Mouse (Mus musculus) thymus, postnatal 25 days (tissue): ENCODE measurements around the gene Ets1.

Source experiments
- DNase-seq: peaks from one replicate; pipeline ENCODE4 v3.0.0; 2022

Ets1 gene

GRCm38 (mm10) chr9:32739988-32740387 lies 104.0 kb downstream of the Ets1 start:
- DNase-seq, result no peak

DNA sequence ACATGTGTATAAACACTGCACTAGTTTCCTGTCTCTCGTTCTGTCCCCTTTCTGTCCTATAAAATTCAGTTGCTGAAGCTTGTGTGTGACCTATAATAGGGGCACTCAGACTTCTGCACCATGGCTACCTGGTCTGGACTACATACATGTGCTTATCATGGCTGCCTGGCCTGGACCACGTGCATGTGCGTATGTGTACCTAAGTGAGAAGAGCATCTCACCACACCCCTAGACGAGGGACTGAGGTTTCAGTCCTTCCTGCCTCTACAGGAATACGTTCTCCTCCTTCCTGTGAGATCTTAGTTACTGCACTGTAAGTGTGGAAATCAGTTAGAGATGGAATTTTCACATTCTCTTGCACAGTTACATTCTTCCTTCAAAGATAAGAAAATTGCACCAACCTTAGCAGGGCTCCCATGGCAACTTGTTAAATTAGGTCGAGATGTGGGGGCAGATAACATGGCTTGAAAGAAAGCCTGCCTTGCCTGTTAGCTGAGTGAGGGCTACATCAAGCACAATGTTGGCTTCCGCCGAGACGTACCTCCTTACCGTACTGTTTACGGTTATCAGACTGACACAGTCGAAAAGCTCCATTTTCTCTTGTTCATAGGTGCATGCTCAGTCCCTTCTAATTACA lies 104.8 kb downstream of the Ets1 start:
- DNase-seq, result peak; percentile 77

- DNase-seq, result no peak
Measured at GRCm38 (mm10) chr9:32741681-32742080, 105.7 kb downstream of the Ets1 start.

DNA sequence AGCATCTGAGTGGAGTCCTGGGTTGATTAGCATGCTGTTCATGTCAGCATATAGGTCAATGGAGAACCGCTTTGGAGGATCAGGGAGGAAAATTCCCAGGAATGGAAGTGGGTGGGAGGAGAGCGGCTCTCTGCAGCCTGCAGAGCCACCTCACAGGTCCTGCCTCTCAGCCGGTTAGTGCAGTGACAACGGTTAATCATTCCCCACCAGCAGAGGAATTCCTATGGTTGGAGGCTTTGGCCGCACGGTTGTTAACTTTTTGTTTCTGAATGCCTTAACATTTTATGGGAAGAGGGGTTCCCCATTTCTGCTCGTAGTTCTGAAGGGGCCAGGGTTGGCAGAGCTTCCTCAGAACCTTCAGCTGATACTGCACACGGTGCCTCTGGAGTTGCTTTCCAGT lies 107.1 kb downstream of the Ets1 start:
- DNase-seq, result no peak

DNA sequence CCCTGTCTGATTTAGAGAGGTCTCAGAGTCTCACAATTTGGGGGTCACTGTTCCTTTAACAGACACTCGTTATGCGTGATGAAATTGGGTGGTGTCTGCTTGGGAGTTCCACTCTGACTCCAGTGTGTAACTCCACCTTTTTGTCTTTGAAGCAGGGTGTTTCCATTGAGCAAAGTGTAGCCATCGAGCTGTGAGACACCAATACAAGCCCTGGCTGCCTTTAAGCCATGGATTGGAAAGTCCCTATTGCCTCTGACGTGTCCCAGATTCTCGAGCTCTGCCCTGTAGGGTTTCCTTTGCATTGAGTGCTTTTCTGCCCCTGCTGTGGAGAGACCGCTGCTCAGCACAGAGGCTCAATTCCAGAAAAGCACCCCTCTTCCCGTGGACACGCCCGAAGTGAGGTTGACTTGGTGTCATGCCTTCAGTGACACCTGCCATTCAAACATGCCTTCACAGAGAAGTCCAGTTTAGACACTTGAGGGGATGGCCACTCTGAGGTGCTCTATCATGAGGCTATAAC lies 107.7 kb downstream of the Ets1 start:
- peak; percentile 30 for DNase-seq

GRCm38 (mm10) chr9:32744288-32744687 lies 108.3 kb downstream of the Ets1 start:
- peak; percentile 13 for DNase-seq

DNA sequence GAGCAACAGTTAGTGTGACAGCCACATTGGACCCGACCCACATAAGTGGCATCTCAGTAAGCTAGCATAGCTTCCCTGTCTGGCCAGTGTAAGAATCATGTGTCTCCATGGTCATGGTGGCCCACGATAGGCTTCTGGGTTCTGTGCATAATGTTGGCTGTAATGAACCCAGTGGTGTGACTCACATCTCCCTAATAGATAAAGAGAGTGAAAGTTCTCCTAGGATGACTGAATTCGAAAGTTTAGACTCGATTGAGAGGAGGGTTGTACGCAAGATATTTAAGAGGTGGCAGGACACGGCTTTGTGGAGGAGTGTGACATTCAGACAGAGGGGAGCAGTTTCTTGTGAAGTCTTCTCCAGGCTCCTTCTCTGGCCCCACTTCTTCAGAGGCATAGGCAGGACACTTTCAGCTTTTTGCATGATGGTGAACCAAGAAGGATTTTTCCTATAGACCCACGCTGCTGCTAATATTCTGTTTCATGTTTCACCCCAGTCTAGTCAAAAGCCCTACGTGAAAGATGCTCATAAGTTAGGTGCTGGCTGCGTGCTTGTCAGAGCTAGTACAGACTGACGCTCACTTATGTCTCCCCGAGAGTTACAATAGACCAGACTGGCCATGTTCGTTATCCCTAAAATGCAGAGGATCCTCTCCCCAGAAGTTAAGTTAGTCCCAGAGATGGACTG lies 109.2 kb downstream of the Ets1 start:
- DNase-seq, result peak; percentile 38

GRCm38 (mm10) chr9:32745998-32746397 lies 110.0 kb downstream of the Ets1 start:
- peak; percentile 84 for DNase-seq

DNA sequence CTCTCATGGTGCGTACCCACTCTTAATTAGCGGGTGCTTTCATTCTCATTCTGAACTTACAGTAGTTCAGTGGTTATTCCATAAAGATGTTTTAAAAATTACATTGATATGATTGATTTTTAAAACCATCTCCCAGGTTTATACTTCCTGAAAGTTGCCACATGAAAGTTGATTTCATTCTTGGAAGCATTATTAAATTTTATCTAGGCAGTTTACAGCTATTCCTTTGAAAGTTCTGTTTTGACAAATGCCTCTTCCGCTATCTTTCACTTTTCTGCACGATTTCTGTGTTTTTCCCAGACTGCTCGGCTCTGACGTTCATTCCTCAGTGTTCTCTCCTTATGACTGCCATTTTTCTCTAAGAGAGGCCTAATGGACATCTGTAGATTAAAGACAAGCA lies 110.6 kb downstream of the Ets1 start:
- peak; percentile 6 for DNase-seq

- peak; percentile 87 for DNase-seq
Measured at GRCm38 (mm10) chr9:32747624-32748023, 111.6 kb downstream of the Ets1 start.

DNA sequence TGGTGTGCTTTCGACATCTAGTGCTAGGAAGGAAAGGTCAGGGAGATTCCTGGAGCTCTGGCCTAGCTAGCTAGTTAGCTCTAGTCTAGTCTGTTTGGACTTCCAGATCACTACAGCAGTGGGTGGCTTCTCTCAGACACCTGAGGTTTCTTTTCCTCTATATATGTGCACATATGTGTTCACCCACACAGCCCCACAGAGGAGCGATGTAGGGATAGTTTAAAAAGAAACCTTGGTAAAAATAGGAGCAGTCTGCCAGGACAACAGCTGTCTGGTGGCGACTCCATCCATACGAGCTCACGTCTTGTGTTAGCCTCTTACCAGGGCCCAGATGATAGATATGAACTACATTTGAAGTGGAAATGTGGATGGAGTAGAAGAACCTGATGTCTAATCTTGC lies 112.5 kb downstream of the Ets1 start:
- peak; percentile 31 for DNase-seq

- DNase-seq, result peak; percentile 24
Measured at GRCm38 (mm10) chr9:32749721-32750480, 113.9 kb downstream of the Ets1 start.

DNA sequence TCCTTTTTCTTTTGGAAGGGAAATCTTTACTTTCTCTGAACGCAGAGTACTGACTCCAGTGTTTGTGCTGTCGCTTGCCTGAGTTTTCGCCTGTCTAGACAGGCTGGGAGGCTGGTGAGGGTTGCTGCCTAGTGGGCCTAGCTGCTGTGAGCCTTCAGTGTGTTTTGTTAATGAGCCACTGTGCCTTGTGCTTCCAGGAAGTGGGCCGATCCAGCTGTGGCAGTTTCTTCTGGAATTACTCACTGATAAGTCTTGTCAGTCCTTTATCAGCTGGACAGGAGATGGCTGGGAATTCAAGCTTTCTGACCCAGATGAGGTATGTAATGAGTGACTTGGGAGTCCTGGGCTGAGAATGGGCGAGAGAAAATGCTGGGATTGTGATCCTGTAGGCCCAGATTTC lies 116.6 kb downstream of the Ets1 start:
- DNase-seq, result no peak

DNA sequence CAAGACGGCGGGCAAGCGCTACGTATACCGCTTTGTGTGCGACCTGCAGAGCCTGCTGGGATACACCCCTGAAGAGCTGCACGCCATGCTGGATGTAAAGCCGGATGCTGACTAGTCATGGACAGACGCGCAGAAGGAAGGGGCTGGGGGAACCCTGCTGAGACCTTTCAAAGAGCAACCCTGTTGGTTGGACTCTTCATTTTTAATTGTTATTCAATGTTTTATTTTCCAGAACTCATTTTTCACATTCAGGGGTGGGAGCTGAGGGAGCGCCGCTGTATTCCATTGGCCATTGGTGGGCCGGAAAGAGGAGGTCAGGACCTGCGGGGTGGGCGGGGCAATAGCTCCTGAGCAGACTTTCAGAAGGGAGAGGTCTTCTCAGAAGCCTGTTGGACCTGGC lies 118.3 kb downstream of the Ets1 start:
- DNase-seq, result no peak

DNA sequence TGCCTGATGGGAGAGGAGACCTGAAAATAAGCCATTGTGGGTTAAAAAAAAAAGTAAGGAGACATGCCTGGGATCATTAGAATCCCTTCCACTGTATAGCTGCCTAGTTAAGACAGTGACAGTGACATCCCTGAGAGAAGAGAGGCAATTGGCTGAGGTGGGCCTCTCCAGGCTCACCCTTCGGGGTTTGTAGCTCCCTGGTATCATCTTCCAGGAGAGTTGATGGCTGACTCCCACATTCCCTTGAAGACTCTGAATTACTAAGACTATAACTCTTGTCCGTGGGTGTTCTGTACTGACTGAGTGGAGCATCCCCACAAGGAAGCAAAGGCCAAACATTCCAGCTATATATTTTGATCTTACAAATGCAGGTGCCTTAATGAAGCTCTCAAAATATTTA lies 120.0 kb downstream of the Ets1 start:
- DNase-seq, result no peak

- DNase-seq, result no peak
Measured at GRCm38 (mm10) chr9:32758280-32758905, 122.4 kb downstream of the Ets1 start.

- no peak for DNase-seq
Measured at GRCm38 (mm10) chr9:32760649-32761157, 124.7 kb downstream of the Ets1 start.

DNA sequence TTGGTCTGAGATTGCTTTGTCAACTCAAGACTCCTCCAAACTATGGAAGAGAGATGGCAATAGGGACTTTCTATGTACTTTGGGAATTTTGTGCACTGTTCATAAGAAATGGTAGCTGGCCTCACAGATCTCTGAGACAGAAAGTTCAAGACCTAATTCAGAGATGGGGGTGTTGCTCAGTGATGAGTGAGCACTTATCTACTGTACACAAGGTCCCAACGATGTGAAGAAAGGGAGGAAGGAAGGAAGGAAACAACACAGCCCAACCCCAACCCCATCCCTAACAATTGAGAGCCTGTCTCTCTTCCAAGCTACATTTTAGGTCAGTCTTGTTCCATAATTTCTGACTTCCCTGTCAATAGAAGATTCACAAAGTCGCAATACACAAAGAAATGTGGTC lies 125.3 kb downstream of the Ets1 start:
- no peak for DNase-seq

GRCm38 (mm10) chr9:32764374-32764773 lies 128.4 kb downstream of the Ets1 start:
- no peak for DNase-seq

DNA sequence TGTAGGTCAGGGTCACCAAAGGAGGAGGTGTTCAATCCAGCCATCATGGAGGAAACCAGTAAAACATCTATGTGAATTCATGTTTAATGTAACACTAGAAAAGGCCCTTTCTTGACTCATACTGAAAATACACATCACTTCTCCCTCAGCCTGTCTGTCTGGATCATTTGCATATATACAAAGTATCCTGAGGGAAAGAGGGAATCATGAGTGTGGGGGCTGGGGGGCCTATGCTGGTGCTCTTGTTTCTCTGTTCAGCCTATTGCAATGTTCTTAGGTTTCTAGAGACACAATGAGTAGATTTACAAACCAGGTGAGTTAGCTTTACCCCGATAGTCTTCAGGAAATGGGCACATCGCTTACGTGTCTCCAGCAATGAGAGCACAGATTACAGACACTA lies 129.1 kb downstream of the Ets1 start:
- no peak for DNase-seq

DNA sequence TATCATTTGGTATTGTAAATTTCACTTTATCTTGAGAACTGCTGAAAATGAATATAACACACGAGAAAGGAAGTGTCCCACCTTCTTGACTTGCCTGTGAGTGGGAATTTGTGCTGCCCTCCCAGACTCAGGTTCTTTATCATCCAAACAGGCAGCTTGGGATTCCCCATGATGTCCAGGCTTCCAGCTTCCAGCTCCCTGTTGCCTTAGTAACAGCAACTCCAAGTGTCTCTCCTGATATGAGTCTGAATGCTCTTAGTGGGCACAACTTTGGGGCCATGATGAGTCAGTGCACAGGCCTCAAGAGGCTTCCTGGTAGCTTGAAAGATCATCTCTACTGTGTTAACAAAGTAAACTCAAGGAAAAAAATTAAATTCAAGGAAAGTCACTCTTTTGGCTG lies 142.8 kb downstream of the Ets1 start:
- no peak for DNase-seq

DNA sequence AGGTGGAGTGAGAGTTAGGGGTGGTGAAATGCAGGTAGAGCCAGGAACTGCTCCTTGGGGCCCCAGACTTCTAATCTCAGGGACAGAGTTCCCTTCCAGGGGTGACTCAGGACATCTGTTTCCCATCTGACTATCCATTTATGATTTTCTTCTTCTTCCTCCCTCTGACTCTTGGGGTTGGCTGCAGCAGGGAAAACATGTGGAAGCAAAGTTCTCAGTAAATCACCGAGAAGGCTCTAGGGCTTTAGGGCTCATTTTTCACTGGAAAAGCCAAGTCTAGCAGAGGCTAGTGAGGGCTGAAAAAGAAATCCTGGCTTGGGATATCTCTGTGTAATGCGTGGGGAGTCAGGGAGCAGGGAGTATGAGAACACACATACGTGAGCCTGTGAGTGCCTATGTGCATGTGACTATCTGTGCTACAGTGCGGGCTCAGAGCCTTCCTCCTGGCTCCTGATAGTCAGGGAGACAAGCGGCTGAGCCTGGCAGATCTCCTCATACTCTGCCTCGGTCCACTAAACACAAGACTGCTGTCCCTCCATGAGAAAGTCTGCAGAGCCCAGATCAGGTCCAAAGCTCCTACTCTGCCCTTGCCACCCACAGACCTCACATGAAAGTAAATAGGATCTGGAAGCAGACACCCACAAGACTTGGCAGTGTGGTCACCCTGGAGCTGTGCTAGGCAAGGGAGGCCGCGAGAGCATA lies 146.5 kb downstream of the Ets1 start:
- DNase-seq, result no peak

DNA sequence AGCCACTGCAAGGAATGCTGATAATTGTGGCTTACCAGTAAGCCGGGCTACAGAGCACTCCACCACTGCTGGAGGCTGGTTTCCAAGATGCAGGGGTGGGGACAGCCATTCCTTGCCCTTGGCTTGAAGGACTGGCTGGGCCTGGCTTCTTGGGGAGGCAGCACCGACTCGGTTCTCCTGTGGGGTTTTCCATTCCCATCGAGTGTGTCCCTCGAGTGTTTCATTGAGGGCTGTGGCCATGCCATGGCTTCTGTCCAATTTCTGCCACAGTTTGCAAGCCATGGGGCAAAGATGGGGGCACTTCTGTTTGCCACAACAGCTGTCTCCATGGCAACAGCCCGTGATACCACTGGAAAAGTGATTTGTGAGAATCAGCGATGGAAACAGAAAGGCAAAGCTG lies 151.1 kb downstream of the Ets1 start:
- no peak for DNase-seq
